In genomic region chr7:122622125-122622774, GRCm38 (mm10) we compare ENCODE assay signal across 13 mouse cellular contexts. TPM values are rescaled to one million over a fixed set of nuclear protein-coding genes. Genes with fewer than 3 reads are reported as not detected.
A peak's percentile ranks its signal among the peaks of the same experiment; 100 is the strongest.
DNase-seq lines count a peak whose midpoint lies in the region; ATAC-seq lines count a peak whose summit lies in the region.
"Had no signal": no experiment of that assay in that cellular context is flagged by ENCODE, and none has a peak within 500 bp of the region (broad histone marks: within the 10 kb centered on the region; RNA-seq: fewer than 3 reads in every experiment).

No protein-coding gene starts in this region.

- no peak overlapping the region for H3K9ac ChIP-seq in kidney, embryonic 16.5 days (replicated peaks; ENCODE audit: low read length)
- H3K9ac ChIP-seq in hindbrain, embryonic 12.5 days: no peak overlapping the region
- no peak overlapping the region for H3K9ac ChIP-seq in neural tube, embryonic 15.5 days (replicated peaks)
- H3K9ac ChIP-seq: heart, embryonic 15.5 days had no signal

- no peak overlapping the region for H3K4me2 ChIP-seq in kidney, embryonic 16.5 days (replicated peaks; ENCODE audit: low read depth, low read length)
- no peak overlapping the region for H3K4me2 ChIP-seq in hindbrain, embryonic 12.5 days (replicated peaks)
- no peak overlapping the region for H3K4me2 ChIP-seq in neural tube, embryonic 15.5 days
- H3K4me2 ChIP-seq: heart, embryonic 15.5 days had no signal

- 0 out of 2 replicates have a peak, but pooled peaks have one; percentile 42 for ATAC-seq in kidney, embryonic 16.5 days (ENCODE audit: low FRiP score, low TSS enrichment)
- peak; percentile 90 for ATAC-seq in hindbrain, embryonic 12.5 days (ENCODE audit: low FRiP score)
- ATAC-seq in neural tube, embryonic 15.5 days (ENCODE audit: low FRiP score): peak; percentile 57; the same call in 1 of the 2 replicates

- no peak overlapping the region for H3K4me3 ChIP-seq in kidney, embryonic 16.5 days (ENCODE audit: low read length)
- no peak overlapping the region for H3K4me3 ChIP-seq in hindbrain, embryonic 12.5 days
- no peak overlapping the region for H3K4me3 ChIP-seq in neural tube, embryonic 15.5 days (replicated peaks)
- no peak overlapping the region for H3K4me3 ChIP-seq in heart, embryonic 10.5 days
- H3K4me3 ChIP-seq: heart, embryonic 15.5 days had no signal

- 25% methylated on average over 9 of the region's 9 CpGs for WGBS in kidney, embryonic 16.5 days
- 35% methylated on average over 9 of the region's 9 CpGs for WGBS in hindbrain, embryonic 12.5 days
- WGBS in neural tube, embryonic 15.5 days: 36% methylated on average over 9 of the region's 9 CpGs
- WGBS in heart, embryonic 10.5 days: 33% methylated on average over 9 of the region's 9 CpGs

- H3K9me3 ChIP-seq in kidney, embryonic 16.5 days (ENCODE audit: low read length): no peaks in the 10 kb centered on the region
- H3K9me3 ChIP-seq in hindbrain, embryonic 12.5 days (replicated peaks): no peaks in the 10 kb centered on the region
- H3K9me3 ChIP-seq in neural tube, embryonic 15.5 days (replicated peaks): no peaks in the 10 kb centered on the region
- no peaks in the 10 kb centered on the region for H3K9me3 ChIP-seq in heart, embryonic 10.5 days
- H3K9me3 ChIP-seq: heart, embryonic 15.5 days had no signal

- H3K4me1 ChIP-seq in kidney, embryonic 16.5 days (ENCODE audit: insufficient read depth, low read length): no peaks in the 10 kb centered on the region
- H3K4me1 ChIP-seq in hindbrain, embryonic 12.5 days: peaks cover 14% of the 10 kb centered on the region
- H3K4me1 ChIP-seq in neural tube, embryonic 15.5 days: peaks cover 13% of the 10 kb centered on the region
- H3K4me1 ChIP-seq in heart, embryonic 10.5 days: peaks cover 11% of the 10 kb centered on the region
- H3K4me1 ChIP-seq: heart, embryonic 15.5 days had no signal

- no peak overlapping the region for H3K27ac ChIP-seq in kidney, embryonic 16.5 days (ENCODE audit: low read length)
- H3K27ac ChIP-seq in hindbrain, embryonic 12.5 days: peak overlapping the region; percentile 73
- peak overlapping the region; percentile 63 for H3K27ac ChIP-seq in neural tube, embryonic 15.5 days (replicated peaks)
- H3K27ac ChIP-seq in heart, embryonic 10.5 days: no peak overlapping the region
- H3K27ac ChIP-seq: heart, embryonic 15.5 days had no signal

- DNase-seq in kidney, postnatal 36 days: no peak
- DNase-seq in cerebellum, adult 9-10 months: peak; percentile 65
- DNase-seq in lung, postnatal 4 days: no peak
- no peak for DNase-seq in Muller cell, postnatal 12 days (ENCODE audit: inconsistent ontology term)
- no peak for DNase-seq in heart, embryonic 10.5 days (ENCODE audit: low spot score)
- DNase-seq: kidney, adult 2 months; right cerebral cortex, postnatal 4 days had no signal

- H3K36me3 ChIP-seq in kidney, embryonic 16.5 days (ENCODE audit: insufficient read depth, low read length): no peaks in the 10 kb centered on the region
- no peaks in the 10 kb centered on the region for H3K36me3 ChIP-seq in hindbrain, embryonic 12.5 days
- H3K36me3 ChIP-seq in neural tube, embryonic 15.5 days: no peaks in the 10 kb centered on the region
- no peaks in the 10 kb centered on the region for H3K36me3 ChIP-seq in heart, embryonic 10.5 days
- H3K36me3 ChIP-seq: heart, embryonic 15.5 days had no signal

- H3K27me3 ChIP-seq in kidney, embryonic 16.5 days (ENCODE audit: insufficient read depth, low read length): no peaks in the 10 kb centered on the region
- no peaks in the 10 kb centered on the region for H3K27me3 ChIP-seq in hindbrain, embryonic 12.5 days
- no peaks in the 10 kb centered on the region for H3K27me3 ChIP-seq in neural tube, embryonic 15.5 days (replicated peaks)
- H3K27me3 ChIP-seq in heart, embryonic 10.5 days (ENCODE audit: insufficient read depth, poor library complexity, severe bottlenecking): no peaks in the 10 kb centered on the region
- H3K27me3 ChIP-seq: CH12.LX; heart, embryonic 15.5 days had no signal

RNA-seq across cellular contexts. Expression of gene Cacng3, which starts 48.0 kb away (rescaled TPM):
- 0.35 and 0.92 TPM in 2 replicates for polyA plus RNA-seq in kidney, embryonic 16.5 days (2015; fragmentation: Nextera tagmentation; extraction: Ambion mirVana)
- 2.6 and 4.4 TPM in 2 replicates for polyA plus RNA-seq in hindbrain, embryonic 12.5 days (2016; fragmentation: Nextera tagmentation; extraction: Ambion mirVana)
- 31.3 and 34.6 TPM in 2 replicates for polyA plus RNA-seq in neural tube, embryonic 15.5 days (2015; fragmentation: Nextera tagmentation; extraction: Ambion mirVana)
- not detected in 2 replicates for polyA plus RNA-seq in heart, embryonic 10.5 days (2016; fragmentation: Nextera tagmentation; extraction: Ambion mirVana)
- polyA plus RNA-seq: testis, adult 2 months had no signal

Comparison
In these comparisons a context has a peak if more than half of its experiments do, and no peak if none do; other contexts are left out.
1. H3K27ac ChIP-seq: peak in hindbrain, embryonic 12.5 days (single experiment) and neural tube, embryonic 15.5 days (single experiment); none in kidney, embryonic 16.5 days (single experiment) and heart, embryonic 10.5 days (single experiment).
2. Peak in every context shown above with its lines, with median percentiles within 50 percentile points of each other: ATAC-seq.